Mouse (Mus musculus): ENCODE measurements around the gene Ints1.

DNA sequence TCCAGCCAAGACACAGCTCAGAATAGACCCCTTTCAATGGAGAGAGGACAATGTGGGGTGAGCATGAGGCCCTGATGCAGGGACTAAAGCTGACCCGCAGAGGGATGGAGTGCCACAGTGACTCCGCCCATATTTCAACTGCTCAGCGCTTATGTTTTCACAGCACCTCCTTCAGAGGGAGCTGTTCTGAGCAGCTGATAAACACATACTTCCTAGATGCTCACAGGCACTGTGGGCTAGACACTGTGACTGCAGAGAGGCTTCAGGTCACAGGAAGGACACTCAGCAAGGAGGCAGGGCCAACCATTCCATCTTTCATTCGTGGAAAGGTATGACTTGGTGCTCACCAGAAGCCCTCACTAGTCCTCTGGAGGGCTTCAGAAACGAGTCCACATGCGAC is 52.8 kb downstream of the Ints1 start:
- TF ChIP-seq CTCF (IDR thresholded peaks at IDR 0.05; ENCODE audit: low read depth) (peak; percentile 65), EP300 (IDR thresholded peaks at IDR 0.05; ENCODE audit: low read depth) (no peak)

Data from liver, embryonic 14.5 days (tissue).